Mouse (Mus musculus) olfactory bulb, adult 2 months (tissue): ENCODE data around the gene Col4a2.

ENCODE experiments used
- CTCF ChIP-seq: fragments of 200-500 bp; IDR thresholded peaks from 2 replicates; pipeline ENCODE4 v1.5.1; 2012; ENCODE audit warnings: low read depth, mild to moderate bottlenecking, low read length, moderate library complexity; ENCODE audit not compliant: insufficient read depth
- POLR2A ChIP-seq: fragments of 200-500 bp; IDR thresholded peaks from 2 replicates; pipeline ENCODE4 v1.6.1; 2012; ENCODE audit warnings: mild to moderate bottlenecking, low read depth, low read length, moderate library complexity; ENCODE audit not compliant: insufficient read depth

GRCm38 (mm10) chr8:11352514-11352913 is 39.9 kb downstream of the Col4a2 start:
- TF ChIP-seq CTCF (no peak), POLR2A (no peak)
